Mouse (Mus musculus): ENCODE measurements around the gene Klre1. TPM values are rescaled to one million over a fixed set of nuclear protein-coding genes. Genes with fewer than 3 reads are reported as not detected.

Klre1 gene
- polyA plus RNA-seq (2015; fragmentation: Nextera tagmentation; extraction: Ambion mirVana) = 0.45 and 0.74 TPM in 2 replicates

DNA sequence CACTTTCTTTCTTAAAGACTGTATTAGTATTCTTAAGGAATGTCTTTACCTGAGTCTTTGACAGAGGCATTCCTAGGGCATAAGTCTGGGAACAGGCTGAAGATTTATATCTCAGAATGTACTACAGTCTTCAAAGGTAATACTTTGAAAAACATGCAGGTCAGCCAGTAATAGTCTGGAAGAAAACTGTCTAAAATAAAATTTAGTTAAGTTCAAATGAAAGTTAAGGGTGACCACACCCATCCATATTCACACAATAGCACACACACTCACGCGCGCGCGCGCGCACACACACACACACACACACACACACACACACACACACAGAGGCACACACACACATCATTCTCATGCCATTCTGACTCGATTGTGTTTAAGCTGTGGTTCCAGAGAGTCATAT is at the start of gene Klre1:
Gene Klre1 (plus strand): TSS at position 301 of the 400 bp plus-strand sequence.
- DNase-seq (ENCODE audit: low spot score) = no peak

DNA sequence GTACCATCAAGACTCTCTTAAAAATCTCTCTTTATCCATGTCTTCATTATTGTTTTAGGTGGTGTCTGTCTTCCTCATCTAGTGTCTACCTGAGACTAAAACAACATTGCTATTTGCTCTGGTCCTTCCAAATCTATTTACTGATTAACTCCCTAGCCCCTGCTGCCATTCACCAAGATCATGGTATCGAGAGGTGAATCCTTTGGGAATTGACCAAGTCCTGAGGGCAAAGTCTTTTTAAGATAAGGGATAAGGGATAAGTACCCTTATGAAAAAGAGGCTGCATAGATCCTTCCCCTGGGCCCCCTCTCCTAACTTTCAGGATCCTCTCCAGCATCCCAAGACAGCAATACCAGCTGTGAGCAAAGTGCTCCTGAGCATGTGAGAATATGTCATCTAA is 48.1 kb upstream of the Klre1 start:
- DNase-seq (ENCODE audit: low spot score) = no peak

DNA sequence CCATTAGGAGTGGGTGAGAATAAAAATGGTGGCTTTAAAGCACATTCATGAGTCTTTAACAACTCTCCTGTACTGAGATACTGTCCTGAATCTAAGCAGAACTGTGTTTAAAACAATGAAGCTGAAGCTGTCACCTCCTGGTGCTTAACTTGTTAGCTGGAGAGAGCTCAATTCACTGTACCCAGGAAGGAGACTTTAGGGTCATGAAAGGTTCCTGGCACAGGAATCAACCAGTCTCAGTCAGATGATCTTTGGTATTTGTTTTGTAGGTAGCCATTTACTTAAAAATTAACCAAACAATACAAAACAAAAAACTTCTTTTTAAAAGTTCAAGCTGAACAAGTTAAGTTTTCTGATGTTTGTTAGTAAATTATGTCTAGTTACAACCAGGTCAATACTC is 47.4 kb upstream of the Klre1 start:
- no peak for DNase-seq (ENCODE audit: low spot score)

DNA sequence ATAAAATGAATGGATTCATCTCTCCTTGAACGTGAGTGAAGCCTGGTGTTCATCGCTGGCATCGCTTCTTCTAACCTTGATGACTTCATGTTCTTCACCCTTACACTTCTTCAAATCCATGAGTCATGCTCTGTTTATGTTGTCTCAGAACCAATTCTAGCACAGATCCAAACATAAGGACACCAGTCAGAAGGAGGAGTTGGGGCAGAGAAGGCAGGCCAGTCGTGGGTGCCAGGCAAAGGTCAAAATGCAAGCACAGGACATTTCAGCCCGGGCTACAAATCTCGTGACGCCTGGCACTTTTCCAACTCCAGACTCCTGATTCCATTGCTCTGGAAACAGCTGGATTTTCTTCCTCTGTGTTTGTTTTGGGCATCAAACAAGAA is 45.2 kb upstream of the Klre1 start:
- no peak for DNase-seq (ENCODE audit: low spot score)

DNA sequence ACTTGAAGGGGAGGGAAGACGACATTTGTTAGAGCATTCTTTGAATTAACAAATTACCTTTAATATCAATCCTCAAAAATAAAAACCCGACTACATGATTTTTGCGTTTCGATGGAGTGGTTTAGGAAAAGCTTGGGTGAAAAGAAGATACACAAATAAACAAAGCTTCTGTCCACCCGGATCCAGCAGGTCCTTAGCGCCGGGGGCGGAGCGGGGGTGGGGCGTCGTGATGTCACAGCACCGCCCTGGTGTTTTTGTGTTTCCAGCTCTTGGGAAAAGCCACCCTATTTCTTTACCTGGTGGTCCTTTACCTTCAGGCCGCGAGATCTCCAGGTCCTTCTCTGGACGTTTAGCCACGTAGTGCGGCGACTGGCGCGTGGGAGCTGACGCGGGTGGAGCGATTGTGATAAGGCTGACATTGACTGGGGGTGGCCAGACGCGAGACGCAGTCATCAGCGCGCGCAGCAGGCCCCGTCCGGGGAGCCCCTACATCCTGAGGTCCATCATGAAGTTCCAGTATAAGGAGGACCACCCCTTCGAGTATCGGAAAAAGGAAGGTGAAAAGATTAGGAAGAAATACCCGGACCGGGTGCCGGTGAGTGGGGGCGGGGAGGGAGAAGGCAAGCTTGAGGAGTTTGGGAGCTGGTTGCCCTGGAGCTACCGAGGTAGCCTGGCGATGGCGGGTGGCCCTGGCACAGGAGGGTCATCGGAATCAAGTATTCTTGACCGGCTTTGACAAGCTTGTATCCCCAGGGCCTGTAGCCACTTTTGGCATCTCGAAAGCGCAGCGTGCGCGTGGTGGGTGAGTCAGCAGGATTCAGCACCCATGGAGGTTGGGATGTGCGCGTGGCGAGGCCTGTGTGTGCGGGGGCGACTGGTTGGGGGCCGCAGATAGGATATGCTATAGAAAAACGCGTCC is 44.5 kb upstream of the Klre1 start, which contains the start of gene Gabarapl1:
Gene Gabarapl1 (plus strand): TSS at position 219 of the 919 bp plus-strand sequence.
- DNase-seq (ENCODE audit: low spot score) = peak; percentile 49

DNA sequence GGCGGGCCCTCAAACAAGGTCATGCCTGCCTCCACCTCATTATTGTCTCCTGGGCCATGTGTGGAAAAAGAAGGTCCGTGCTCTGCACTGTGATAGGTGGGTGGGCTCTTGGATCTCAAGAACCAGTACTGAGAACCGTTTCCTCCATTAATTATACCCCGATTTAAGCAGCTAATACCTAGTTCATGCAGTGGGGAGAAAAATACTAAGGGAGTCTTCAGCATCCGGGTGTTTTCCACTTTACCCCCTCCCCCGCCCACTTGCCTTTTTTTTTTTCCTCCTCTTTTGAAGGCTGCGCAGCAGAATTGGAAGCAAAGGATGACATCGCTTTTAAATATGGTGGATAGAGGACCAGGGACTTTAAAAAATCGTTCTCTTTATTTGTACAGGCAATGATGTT is 43.6 kb upstream of the Klre1 start:
- DNase-seq (ENCODE audit: low spot score) = peak; percentile 32

DNA sequence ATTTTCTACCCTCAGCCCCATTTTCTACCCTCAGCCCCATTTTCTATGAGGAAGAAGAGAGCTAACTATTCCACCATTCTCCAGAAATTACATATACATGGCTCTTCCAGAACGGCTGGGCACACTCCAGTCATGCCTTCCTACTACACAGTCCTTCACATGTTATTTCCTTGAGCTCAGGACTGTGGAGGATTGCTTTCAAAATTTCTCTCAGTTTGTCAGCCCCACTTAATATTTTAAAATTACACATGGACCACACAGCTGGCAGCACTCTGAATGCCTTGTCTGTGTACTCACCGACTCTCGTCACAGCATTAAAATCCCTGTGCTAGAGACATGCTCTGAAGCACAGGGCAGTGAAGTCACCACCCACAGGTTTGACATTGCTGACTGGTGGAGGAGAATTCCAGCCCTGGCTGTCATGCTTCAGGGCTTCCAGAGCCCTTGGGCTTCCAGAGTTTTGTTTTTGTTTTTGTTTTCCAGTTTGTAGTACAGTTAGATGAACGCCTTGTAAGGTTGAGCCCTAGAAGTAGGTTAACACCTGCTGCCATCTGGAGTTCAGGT is 43.0 kb upstream of the Klre1 start:
- no peak for DNase-seq (ENCODE audit: low spot score)

DNA sequence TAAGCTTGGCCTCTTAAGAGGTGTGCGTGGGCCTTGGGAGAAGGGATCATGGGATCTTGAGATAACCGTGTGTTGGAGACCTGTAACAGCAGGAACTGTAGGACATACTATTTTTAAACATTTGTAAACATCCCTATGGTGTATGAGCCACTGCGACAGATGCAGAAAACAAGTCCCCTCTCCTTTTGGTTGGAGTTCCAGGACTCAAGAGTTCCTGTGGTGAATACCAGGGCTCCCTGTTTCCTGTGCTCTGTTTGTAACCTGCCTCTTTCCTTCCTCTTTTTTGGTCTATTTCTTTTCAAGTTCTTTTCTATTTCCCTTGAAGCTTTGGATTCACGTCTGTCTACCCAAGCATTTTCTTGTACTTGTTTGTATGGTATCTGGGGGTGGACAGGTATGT is 42.0 kb upstream of the Klre1 start:
- DNase-seq (ENCODE audit: low spot score) = no peak

DNA sequence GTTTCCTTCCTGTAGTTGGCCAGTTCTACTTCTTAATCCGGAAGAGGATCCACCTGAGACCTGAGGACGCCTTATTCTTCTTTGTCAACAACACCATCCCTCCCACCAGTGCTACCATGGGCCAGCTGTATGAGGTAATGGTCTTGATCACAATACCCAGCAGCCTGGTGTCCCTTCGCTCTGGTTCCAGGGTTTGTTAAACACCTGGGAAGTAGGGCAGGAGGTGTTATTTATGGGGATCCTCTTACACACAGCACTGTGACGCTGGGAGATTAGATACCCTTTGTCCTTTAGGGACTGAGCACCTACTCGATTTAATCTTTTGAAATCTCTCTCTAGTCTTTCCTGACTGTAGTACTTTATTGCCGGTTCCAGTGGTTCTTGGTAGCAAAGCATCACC is 39.1 kb upstream of the Klre1 start:
- no peak for DNase-seq (ENCODE audit: low spot score)

DNA sequence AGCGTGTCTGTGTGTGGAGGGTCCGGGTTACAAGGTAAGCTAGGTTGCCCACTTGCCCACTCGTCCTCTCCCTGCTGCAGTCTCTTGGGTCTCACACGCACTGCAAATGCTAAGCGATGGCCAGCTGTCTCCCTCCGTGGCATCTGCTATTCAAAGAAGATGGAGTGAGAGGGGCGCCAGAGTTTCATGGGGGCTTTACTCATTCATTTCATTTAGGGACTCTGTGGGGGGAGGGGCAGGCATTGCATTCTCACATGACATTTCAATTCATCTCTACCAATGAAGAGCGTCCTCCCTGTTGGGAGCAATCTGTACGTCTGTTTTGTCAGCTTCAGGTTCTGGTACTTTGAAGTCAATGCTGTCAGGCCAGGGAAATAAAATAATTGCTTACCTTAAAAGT is 35.8 kb upstream of the Klre1 start:
- no peak for DNase-seq (ENCODE audit: low spot score)

DNA sequence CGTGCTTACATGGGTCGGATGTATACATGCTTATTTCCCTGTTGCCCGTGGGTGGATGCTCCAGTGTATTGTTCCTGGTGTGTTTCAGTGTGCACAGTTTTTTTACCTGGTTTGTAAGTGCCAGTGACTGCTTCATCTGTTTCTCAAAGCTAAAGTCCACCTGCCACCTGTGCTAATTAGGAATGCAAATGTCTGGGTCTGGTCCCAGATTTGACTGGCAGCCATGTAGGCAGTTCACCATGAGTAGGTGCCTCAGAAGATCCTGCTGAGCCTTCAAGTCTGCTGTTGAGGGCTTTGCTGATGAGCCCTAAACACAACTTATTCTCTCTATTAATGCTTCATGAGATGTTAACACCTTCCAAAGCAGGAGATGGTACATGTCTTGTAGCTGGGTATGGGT is 35.2 kb upstream of the Klre1 start:
- no peak for DNase-seq (ENCODE audit: low spot score)

DNA sequence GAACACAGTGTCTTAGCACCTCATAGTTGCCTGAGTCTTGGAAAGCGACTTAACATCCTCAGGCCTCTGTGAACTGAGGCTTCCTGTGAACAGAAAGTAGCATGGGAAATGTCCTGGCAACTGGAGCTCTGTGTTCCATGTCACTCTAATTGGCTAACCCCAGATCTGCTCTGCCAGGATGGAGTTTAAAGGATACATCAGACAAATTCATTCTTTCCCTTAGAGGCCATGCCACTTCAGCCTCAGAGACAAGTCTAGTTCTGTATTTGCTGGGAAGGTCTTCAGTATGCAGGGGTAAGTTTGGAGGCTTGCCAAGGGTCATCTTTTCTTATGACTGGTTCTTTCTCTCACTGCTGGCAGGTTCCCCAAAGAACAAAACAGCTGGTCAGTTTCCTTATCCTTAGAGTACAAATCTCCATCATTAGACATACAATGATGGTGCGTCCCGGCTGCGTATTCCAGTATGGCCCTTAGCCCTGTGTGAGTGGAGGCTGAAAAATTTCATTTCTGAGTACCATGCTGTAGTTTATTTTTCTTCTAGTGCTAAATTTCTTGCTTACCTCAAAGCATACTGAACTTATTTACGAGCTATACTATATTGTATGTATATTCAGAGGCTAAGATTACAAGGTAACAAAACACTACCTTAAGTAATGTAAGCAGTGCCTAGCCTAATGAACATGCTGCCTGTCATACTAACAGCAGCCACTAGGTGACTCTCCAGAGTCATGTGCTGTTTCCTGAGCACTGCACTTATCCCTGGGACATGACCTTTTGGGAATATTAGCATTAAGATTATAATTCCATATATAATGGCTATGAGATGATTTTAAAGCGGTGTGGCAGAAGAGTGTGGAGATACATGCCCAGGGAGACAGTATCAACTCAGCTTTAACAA is 33.7 kb upstream of the Klre1 start:
- peak; percentile 50 for DNase-seq (ENCODE audit: low spot score)

DNA sequence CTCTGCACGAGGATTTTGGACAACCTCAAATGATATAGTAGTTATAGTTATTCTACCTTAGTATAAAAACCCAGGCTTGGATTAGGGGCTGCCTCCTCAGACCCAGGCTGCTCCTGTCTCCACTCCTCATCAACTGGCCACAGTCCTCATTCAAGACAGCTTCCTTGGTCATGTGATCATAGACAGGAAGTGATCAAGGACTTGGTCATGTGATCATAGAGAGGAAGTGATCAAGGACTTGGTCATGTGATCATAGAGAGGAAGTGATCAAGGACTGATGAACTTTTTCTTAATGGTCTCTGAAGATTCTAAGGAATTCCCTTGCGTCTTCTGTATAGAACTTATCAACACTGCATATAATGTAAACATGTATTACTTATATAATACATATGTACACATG is 30.4 kb upstream of the Klre1 start:
- DNase-seq (ENCODE audit: low spot score) = no peak

DNA sequence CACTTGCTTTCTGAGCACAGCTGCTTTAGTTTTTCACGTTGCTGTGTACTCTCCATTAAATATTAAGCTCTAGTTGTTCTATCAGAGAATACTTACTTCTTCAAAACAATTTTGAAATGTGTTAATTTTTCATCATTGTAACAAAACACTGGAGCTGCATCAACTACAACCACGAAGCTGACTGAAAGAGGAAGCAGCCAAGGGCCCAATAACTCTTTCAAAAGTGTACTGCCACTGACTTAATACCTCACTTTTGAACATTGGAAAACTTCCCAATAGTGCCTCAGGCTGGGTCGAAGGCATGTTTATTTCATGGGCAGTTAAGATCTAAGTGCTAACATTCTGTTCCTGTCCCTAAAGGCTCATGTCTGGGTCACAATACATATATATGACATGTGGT is 29.7 kb upstream of the Klre1 start:
- no peak for DNase-seq (ENCODE audit: low spot score)

DNA sequence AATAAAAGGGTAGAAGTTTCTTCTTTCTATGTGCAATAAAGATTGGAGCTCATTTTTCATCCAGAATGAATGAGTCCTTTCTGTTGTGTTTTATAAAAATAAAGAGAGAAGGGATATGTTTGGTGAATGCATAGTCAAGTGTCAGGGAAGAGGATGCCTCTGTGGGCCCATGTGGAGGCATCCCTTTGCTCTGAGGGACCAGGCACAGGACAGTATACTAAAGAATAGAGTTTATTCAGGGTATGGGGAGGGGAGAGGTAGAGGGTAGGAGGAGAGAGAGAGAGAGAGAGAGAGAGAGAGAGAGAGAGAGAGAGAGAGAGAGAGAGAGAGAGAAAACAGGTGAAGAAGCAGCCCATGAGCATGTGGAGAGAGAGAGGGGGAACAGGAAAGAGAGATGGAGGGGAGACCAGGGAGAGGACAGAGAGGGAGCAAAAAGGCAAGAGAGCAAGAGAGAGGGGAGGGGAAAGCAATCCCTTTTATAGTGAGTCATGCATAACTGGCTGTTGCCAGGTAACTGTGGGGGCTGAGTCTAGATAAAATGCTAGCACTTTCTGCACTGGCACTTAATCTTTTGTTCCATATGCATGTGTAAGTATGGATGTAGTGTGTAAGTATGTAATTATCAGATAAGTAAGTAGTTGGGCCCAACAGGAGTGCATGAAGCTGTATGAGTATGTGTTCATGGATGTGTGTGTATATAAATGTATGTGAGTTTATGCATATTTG is 20.2 kb upstream of the Klre1 start:
- DNase-seq (ENCODE audit: low spot score) = no peak

DNA sequence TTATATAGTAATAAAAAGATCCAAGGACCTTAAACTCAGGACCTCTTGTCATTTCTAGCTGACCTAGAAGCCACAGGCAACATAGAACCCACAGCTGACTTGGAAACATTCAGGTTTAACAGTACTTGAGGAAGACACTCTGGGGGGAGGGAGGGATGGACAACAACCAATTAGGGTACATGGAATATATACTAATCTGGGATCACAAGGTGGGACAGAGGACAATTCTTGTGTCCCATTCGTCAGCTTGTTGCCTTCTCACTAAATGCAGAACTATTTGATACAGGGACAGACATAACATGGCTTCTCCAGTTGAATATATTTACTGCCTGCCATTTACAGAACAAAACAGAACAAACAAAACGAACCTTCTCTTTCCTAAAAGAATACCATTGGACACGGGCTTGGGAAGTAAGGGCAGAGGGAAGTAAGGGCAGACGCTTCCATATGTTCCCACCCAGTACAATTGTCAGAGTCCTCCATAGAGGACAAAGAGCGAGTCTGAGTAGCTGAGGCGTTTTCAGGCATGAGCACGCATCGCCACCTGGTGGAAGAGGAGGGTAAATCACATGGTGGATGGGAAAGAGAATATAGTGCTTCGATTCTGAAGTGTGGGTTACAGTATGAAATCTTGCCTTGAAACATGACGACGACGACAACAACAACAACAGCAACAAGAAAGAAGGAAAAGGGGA is 18.6 kb upstream of the Klre1 start:
- peak; percentile 69 for DNase-seq (ENCODE audit: low spot score)

DNA sequence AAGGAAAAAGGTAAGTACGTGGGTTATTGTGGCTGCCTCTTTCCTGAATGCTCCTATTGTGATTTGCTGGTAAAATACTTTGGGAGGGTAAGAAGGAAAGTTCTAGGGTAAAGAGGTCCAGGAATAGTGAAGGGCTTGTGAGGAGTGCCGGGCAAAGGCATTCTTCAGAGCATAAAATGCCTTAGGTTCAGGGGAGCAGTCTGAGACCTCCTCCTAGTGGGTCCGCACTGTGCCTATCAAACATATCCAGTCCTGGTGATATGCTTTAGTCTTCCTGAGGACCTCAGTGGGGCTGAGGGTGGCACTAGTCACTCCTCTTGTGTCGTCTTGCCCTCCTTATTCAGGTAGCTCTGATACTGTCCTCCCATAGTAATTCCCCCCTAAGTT is 18.1 kb upstream of the Klre1 start:
- DNase-seq (ENCODE audit: low spot score) = no peak

DNA sequence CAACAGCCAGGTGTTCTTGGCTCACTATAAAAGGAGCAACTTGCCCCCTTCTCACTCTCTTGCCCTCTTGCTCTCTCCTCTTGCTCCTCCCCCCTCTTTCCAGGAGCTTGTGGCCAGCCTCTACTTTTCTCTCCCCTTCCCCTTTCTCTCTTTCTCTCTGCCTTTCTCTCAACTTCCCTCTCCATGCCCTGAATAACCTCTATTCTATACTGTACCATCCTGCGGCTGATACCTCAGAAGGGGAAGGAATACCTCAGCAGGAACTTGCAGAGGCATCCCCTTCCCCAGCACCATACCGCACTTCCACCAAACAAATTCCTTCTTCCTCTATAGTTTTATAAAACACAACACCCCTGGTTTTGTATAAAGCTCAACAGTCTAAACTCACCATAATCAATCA is 12.4 kb upstream of the Klre1 start:
- DNase-seq (ENCODE audit: low spot score) = no peak

DNA sequence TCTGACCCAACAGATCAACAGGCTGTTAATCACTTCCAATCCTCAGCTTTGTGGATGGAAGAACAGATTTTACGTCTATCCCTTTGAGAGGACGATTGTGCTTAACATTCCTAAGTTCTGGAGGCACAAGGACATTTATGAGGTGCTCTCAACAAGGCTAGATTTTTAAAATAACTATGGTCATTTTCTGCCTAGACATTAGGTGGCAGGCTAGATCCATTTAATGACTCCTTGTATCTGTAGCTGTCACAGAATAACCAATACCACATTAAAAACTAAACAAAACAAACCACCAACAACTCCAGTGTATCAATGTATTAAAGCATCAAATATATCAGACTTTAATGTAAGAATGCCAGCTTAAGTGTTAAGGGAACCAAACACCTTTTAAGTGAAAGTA is 2.4 kb upstream of the Klre1 start:
- DNase-seq (ENCODE audit: low spot score) = no peak

DNA sequence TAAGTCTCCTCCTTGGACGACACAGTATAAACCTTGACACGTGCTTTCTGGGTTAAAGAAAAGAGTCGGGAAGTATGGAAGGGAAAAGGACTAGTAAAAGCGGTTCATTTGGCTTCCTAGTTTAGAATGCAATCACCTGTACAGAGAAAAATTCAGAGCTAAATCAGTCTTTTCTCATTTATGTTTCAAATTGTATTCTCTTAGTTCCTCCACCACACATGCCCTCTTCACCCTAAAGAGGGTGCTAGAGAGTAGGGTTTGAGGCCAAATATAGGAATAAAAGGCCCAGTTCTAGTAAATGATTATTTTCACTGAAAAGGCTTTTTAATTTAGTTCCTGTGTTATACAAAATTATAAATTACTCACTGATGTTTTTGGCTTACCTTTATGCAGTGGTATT is 3.6 kb downstream of the Klre1 start:
- no peak for DNase-seq (ENCODE audit: low spot score)

DNA sequence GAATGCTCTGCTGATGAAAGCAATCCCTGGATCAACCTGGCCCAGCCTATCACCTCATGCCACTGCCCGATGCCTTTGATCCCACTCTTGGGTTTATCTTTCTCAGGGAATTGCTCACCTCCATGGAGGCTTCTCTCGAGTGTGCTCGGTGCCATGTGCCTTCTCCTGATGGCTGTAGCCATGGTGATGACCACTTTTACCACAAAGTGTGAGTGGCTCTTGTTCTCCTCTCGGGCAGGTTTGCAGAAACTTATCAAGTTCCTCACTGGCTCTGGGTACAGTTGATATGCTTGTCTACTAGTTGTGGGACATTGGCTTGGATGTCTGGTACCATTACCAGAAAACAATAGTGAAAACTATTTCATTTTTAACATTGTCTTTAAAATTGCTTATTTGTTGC is 4.2 kb downstream of the Klre1 start:
- DNase-seq (ENCODE audit: low spot score) = no peak

All from thymus, postnatal 0 days (tissue).